Mouse (Mus musculus): Measurements from ENCODE around the gene Dupd1.
A peak's percentile ranks its signal among the peaks of the same experiment; 100 is the strongest.

GRCm38 (mm10) chr14:21706759-21707571 lies 7.4 kb downstream of the Dupd1 start:
- TF ChIP-seq CTCF (IDR thresholded peaks at IDR 0.05): no peak
- peak; percentile 53 for TF ChIP-seq EP300 (IDR thresholded peaks at IDR 0.05)

Measured in lung, postnatal 0 days (tissue).